Mouse (Mus musculus): ENCODE measurements at regions not wholly inside any gene's neighbourhood (a gene's known extent, or its start where the extent isn't known, plus 50 kb on each side); places are given as distances from the start of the nearest gene placed in this dataset.
"Not testable (repeated sequence)": the region's sequence is repeated elsewhere in the genome, so short reads cannot be mapped to it uniquely, and the experiment has no call there.

- no peak for DNase-seq
These were observed 130.5 kb downstream of the Iqub start for GRCm38 (mm10) chr6:24384193-24384888.

DNA sequence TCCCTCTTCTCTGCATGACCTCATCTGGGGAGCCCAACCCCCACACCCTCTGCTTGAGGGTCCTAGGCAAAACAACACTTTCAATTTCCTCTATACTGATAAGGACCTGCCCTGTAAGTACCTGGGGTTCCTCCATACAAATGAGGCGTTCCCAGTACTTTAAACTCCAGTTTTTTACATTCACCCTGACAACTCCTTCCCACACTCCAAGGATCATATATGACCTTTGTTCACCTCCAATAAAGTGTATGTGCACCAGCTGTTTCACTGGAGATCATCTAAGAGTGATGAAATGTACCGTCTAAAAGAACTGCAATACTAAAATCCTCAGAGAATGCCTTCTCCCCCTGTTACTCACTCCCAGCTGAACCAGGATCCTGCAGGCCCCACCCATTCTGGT, 135.0 kb downstream of the Iqub start:
- no peak for DNase-seq

DNA sequence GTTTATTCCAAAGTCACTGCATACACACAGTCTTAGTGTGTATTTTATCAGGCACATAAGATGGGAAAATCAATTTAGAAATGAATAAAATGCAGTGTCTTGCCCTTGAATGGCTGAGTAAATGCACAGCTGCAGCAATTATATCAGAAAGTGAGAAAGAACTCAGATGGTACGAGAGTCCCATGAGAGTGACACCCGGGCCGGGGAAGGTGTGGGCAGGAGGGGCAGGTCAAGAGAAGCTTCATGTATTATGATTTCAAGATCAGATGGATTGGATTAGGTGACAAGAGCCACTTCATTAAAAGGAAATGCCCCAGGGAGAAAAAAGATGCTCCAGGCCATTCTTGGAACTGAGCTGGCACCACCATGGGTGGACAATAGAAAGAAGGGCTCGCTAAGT, 138.1 kb downstream of the Iqub start:
- no peak for DNase-seq

DNA sequence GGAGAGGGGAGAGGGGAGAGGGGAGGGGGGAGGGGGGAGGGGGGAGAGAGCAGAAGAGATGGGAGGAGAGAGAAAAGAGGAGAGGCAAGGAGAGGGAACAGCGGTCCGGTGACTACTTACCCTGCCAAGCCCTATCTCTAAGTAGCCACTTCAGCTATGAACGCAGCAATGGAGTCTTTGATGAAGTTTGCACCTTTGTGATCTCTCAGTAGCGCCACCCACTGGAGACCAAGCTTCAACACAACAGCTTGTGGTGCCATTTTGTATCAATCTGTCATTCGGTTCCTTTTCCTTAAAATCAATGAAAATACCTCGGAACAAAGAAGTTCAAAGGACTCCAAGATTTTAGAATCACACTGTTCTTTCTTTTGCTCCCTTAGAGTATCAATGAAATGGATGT, 141.7 kb downstream of the Iqub start:
- no peak for DNase-seq

GRCm38 (mm10) chr6:24371680-24372079, 143.2 kb downstream of the Iqub start:
- DNase-seq = no peak

DNA sequence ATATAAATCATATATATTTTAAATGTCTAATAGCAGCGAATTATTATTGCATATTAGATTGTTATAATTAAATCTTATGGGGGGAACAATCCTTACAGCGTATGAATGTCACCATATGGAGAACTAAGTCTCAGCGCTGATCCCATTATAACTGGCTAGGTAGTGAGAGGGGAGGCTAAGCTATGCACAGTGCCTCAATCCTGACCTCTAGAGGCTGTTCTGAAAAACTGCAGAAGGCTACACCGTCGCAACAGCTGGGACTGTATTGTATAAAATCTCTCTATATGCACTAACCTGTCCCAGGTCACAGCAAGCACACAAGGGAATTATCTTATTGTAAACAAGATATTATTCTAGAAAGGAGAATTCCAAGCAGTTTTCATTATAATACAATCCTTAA, 164.0 kb downstream of the Iqub start:
- DNase-seq = peak; percentile 41

DNA sequence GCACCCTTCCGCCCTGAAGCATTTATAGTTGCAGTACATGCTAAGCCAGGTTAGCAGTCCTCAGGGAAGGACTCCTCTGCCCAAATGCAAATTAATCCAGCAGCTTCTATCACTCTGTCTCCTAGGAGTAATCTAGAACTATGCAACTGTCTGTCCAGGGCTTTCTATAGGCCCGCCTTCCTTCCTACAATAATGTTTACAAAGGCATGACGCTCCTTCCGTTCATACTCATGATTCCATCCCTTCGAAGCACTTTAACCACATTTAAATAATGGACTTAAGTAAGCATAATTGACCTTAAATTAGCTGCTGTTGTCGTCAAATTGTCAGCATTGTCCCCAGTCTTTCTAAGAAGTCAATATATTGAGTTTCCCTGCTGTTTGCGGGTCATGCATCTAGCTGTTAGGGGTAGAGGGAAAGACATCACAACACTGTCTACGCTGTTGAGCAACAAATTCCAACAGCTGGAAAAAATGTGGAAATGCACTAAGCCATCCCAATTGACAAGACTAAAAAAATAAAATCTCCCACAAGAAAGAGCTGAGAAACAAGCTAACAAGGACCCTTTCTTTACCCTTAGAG, 166.3 kb downstream of the Iqub start:
- DNase-seq = no peak

DNA sequence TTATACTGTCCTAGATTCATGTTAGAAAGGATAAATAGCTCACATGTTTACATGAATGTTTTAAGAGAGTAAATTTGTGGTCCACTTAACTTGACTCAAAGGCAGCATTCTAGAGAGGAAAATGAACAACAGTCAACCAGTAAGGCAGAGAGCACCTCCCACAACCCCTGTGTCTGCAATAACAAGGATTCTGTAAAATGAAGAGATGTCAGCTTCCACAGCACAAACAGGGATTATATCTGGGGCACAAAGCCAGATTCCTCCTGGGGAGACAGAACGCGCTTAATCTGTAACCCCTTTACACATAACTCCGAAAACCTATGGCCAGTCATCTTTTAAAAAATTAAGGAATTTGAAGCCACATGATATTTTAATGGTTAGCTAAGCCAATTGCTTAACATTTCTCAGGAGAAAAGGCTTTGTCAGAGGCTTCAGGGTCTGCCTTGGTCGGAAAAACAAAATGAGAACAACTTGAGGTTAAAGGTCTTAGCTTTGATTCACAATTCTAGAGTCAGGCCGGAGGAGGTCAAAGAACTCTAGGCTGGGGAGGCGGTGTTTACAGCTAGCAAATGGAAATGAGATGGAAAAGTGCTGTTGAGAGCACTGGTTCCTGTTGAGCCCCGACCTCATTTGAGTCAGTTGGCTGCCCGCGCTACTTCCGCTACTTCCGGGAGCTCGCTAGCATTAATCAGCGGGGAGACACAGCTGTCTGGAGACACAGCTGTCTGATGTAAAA, 167.0 kb downstream of the Iqub start:
- DNase-seq = peak; percentile 35

GRCm38 (mm10) chr6:24342471-24342870, 172.4 kb downstream of the Iqub start:
- DNase-seq = no peak

- DNase-seq = no peak
These were observed 172.8 kb downstream of the Iqub start for GRCm38 (mm10) chr6:24342056-24342455.

DNA sequence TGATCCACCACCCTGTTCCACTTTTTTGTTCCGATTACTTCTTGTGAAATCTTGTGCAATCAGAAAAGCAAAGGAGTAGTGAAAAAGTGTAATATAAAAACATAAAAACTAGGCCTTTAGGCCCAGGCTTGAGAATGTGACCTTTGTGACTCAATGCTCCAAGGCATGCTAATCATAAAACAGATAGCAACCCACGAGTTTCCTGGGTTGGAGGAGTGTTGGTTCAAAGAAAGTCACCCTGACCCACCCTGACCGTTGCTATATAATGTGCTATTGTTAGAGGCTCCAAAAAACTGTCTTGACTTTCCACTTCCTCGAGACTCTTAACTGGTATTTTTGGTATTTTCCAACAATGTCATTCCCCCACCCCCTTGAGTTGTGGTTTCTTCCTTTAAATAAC, 172.2 kb upstream of the Slc13a1 start:
- DNase-seq = not testable (repeated sequence)

- no peak for DNase-seq
These were observed 157.3 kb upstream of the Slc13a1 start for GRCm38 (mm10) chr6:24325215-24325614.

DNA sequence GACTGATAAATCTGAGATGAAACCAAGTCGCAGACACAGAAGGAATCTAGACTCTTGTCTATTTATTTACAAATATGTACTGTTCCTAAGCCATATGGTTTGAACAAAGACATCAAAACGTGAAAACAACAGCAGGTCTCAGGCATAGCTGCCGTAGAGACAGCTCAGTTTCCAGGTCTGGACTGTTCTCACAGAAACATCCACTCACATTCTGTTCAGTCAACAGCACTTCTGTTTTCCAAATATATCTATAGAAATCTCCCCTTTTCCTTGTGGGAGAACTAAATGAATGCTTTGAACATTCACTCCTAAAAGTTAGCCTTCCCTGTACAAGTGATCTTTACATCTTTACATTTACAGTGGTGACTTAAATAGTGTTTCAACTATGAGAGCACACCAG, 156.8 kb upstream of the Slc13a1 start:
- no peak for DNase-seq

GRCm38 (mm10) chr6:24322371-24322770, 154.5 kb upstream of the Slc13a1 start:
- DNase-seq = no peak

- DNase-seq = no peak
These were observed 151.0 kb upstream of the Slc13a1 start for GRCm38 (mm10) chr6:24318862-24319261.

DNA sequence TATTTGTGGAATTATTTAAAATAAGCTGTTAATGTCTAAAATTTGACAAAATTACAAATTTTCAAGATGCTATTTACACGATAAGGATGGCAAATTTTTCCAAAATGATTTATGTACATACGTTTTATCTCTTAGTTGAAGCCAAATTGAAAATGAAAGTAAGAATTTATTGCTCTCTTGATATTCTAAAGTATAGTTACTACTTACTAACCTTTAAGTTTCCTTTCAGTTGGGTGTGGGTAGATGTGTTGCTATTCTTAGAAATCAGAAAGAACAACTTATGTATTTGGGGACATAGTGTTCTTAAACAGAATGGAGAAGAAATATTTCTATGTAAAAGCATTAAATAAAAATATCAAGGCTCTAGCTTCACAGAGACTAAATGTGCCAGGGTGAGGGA, 142.8 kb upstream of the Slc13a1 start:
- DNase-seq = no peak

DNA sequence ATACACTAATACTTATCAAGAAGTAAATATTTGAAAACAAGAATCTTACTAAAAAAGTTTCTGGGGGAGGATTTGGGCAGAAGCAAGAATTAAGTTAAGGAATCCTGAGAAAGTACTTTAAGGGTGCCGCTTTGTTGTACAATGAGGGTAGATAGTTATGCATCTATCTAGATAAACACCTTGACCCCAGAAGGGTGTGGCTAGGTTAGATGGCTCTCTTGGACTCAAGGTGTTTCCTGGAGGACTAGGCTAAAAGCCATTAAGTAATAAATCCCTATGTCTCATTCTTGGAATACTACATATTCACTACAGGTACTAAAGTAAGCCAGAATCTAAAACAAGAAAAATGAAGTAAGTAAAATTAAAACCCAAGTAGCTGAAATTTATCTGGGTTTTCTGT, 141.9 kb upstream of the Slc13a1 start:
- no peak for DNase-seq

DNA sequence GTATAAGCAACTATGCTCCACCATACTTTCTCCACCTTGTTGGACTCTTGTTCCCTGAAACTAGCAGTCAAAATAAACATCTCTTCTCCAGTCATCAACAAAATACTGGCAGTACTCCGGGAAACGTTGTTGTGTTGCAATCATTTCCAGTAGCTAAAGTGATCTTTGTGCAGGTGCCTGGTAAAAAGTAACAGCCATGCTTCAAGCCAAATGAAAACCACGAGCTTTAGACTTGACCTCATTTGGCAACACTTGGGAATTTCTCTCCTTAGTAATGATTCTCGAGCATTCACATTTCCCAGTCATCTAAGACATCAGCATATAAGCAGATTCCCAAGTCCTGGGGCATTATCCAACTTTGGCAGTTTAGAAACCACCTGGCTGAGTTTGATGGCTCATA, 133.8 kb upstream of the Slc13a1 start:
- no peak for DNase-seq

- DNase-seq = no peak
These were observed 133.3 kb upstream of the Slc13a1 start for GRCm38 (mm10) chr6:24301146-24301545.

GRCm38 (mm10) chr6:24298562-24299212, 130.8 kb upstream of the Slc13a1 start:
- no peak for DNase-seq

DNA sequence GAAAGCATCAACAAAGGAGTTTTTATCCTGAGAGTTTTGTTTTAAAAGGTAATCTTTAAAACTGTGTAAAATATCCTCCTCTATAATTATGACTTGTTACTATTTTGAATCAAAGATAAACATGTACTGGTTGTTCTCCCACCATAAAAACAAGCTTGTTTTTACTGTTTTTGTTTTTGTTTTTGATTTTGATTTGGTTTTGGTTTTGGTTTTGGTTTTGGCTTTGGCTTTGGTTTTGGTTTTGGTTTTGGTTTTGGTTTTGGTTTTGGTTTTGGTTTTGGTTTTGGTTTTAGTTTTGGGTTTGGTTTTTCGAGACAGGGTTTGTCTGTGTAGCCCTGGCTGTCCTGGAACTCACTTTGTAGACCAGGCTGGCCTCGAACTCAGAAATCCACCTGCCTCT, 120.9 kb upstream of the Slc13a1 start:
- DNase-seq = not testable (repeated sequence)

DNA sequence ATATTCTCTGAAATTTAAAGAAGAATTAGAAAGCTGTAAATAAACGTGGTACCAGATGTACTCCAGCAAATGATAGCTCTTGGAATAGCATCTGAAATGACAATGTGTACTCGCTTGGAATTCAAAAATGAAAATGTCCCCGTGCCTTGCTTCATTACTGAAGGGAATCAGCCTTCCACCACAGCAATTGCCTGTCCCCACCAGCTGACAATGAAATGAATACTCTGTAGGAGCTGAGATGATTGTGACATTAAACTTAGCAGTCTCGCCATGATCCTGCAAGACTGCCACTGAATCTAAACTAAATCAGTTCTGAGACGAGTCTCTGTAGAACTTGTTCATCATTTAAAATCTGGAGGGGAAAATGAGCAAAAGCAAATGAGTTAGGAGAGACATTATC, 104.9 kb upstream of the Slc13a1 start:
- DNase-seq = no peak

GRCm38 (mm10) chr6:24269633-24270032, 101.7 kb upstream of the Slc13a1 start:
- DNase-seq = no peak
